Mouse (Mus musculus) neural tube, embryonic 10.5 days (tissue): Measurements from ENCODE around the gene Dnmt3l.
"Not testable (repeated sequence)": the region's sequence is repeated elsewhere in the genome, so short reads cannot be mapped to it uniquely, and the experiment has no call there.

Experiments
- DNase-seq: peaks from one replicate; pipeline ENCODE4 v3.0.0-alpha.2; 2017; ENCODE audit warnings: low spot score; ENCODE audit errors: extremely low spot score

Dnmt3l gene

GRCm38 (mm10) chr10:78084073-78084472 lies 42.3 kb downstream of the Dnmt3l start:
- DNase-seq, result no peak

GRCm38 (mm10) chr10:78085711-78086110 lies 44.0 kb downstream of the Dnmt3l start:
- no peak for DNase-seq

GRCm38 (mm10) chr10:78086444-78087061 lies 44.8 kb downstream of the Dnmt3l start:
- DNase-seq, result no peak

GRCm38 (mm10) chr10:78087101-78087511 lies 45.4 kb downstream of the Dnmt3l start:
- DNase-seq, result no peak

GRCm38 (mm10) chr10:78090246-78090645 lies 48.5 kb downstream of the Dnmt3l start:
- DNase-seq, result no peak

- no peak for DNase-seq
Observed at GRCm38 (mm10) chr10:78090706-78091491, 49.2 kb downstream of the Dnmt3l start.

GRCm38 (mm10) chr10:78091865-78092724 lies 50.3 kb downstream of the Dnmt3l start:
- no peak for DNase-seq

GRCm38 (mm10) chr10:78092725-78093029 lies 50.9 kb downstream of the Dnmt3l start:
- DNase-seq, result no peak

- no peak for DNase-seq
Observed at GRCm38 (mm10) chr10:78095221-78095620, 53.5 kb downstream of the Dnmt3l start.

- no peak for DNase-seq
Observed at GRCm38 (mm10) chr10:78095954-78096931, 54.5 kb downstream of the Dnmt3l start.

GRCm38 (mm10) chr10:78099860-78100259 lies 58.1 kb downstream of the Dnmt3l start:
- DNase-seq, result not testable (repeated sequence)

GRCm38 (mm10) chr10:78100989-78101780 lies 59.4 kb downstream of the Dnmt3l start:
- DNase-seq, result peak; percentile 25

GRCm38 (mm10) chr10:78104555-78105490 lies 63.1 kb downstream of the Dnmt3l start:
- DNase-seq, result no peak

GRCm38 (mm10) chr10:78105548-78105947 lies 63.8 kb downstream of the Dnmt3l start:
- no peak for DNase-seq
